Comparison of ENCODE assay signal across 29 mouse cellular contexts in the genomic region with DNA sequence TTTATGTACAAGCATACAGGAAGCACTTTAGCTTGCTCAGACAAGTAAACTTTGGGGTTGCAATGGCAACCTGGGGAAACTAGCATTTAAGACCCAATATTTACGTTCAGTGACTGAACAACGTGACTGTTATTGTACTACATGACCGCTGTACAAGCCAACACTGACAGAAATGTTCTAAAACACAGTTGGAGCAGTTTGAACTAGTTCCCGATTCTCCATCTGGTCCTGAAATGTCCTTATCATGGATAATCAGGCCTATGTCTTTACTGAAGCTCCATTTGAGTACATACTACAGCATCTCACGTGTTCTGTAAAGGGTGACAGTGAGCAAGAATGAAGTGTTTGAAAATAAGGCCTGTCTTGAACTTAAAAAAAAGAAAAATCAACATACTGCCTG. TPM values are rescaled to one million over a fixed set of nuclear protein-coding genes. Genes with fewer than 3 reads are reported as not detected.
"Had no signal": no experiment of that assay in that cellular context is flagged by ENCODE, and none has a peak within 500 bp of the region (broad histone marks: within the 10 kb centered on the region; RNA-seq: fewer than 3 reads in every experiment).

No protein-coding gene starts in this region.

- H3K9ac ChIP-seq: liver, embryonic 13.5 days had no signal

- H3K9me3 ChIP-seq: liver, embryonic 13.5 days had no signal

- H3K4me2 ChIP-seq: liver, embryonic 13.5 days; midbrain, embryonic 11.5 days had no signal

- H3K4me1 ChIP-seq: liver, embryonic 13.5 days had no signal

- H3K27me3 ChIP-seq: liver, embryonic 13.5 days had no signal

- H3K36me3 ChIP-seq: liver, embryonic 13.5 days had no signal

- H3K27ac ChIP-seq: kidney, postnatal 0 days; liver, embryonic 13.5 days had no signal

- H3K4me3 ChIP-seq: liver, embryonic 13.5 days had no signal

- DNase-seq: kidney, adult 2 months; kidney, postnatal 25 days; liver, embryonic 13.5 days; lung, adult 2 months; lung, postnatal 14 days; lung, postnatal 4 days; thymus, adult 18-20 months; thymus, postnatal 36 days had no signal

RNA-seq across cellular contexts. Expression of a gene that starts 9.4 kb away (rescaled TPM):
- total RNA-seq: left cerebral cortex, postnatal 36 days; liver, adult 2 months; megakaryocyte progenitor cell, adult 5-6 weeks; megakaryocyte-erythroid progenitor cell, adult 5-6 weeks; midbrain, postnatal 0 days had no signal
- polyA plus RNA-seq: kidney, adult 2 months; kidney, embryonic 14.5 days; kidney, postnatal 0 days; large intestine, adult 2 months; limb, embryonic 11.5 days; limb, embryonic 14.5 days; liver, adult 2 months; liver, embryonic 13.5 days; liver, embryonic 16.5 days; lung, adult 2 months; lung, embryonic 16.5 days; midbrain, embryonic 11.5 days; midbrain, embryonic 14.5 days; midbrain, postnatal 0 days; neural tube, embryonic 11.5 days; neural tube, embryonic 14.5 days; small intestine, adult 2 months; spleen, adult 2 months; stomach, embryonic 16.5 days; testis, adult 2 months; urinary bladder, adult 2 months had no signal

RNA-seq across cellular contexts. Expression of a gene that starts 35.3 kb away (rescaled TPM):
- total RNA-seq: left cerebral cortex, postnatal 36 days; liver, adult 2 months; megakaryocyte progenitor cell, adult 5-6 weeks; megakaryocyte-erythroid progenitor cell, adult 5-6 weeks; midbrain, postnatal 0 days had no signal
- polyA plus RNA-seq: kidney, adult 2 months; kidney, embryonic 14.5 days; kidney, postnatal 0 days; large intestine, adult 2 months; limb, embryonic 11.5 days; limb, embryonic 14.5 days; liver, adult 2 months; liver, embryonic 13.5 days; liver, embryonic 16.5 days; lung, adult 2 months; lung, embryonic 16.5 days; midbrain, embryonic 11.5 days; midbrain, embryonic 14.5 days; midbrain, postnatal 0 days; neural tube, embryonic 11.5 days; small intestine, adult 2 months; spleen, adult 2 months; stomach, embryonic 16.5 days; urinary bladder, adult 2 months had no signal
